Mouse (Mus musculus): ENCODE results near the gene H2afy2.

H2afy2 gene

DNA sequence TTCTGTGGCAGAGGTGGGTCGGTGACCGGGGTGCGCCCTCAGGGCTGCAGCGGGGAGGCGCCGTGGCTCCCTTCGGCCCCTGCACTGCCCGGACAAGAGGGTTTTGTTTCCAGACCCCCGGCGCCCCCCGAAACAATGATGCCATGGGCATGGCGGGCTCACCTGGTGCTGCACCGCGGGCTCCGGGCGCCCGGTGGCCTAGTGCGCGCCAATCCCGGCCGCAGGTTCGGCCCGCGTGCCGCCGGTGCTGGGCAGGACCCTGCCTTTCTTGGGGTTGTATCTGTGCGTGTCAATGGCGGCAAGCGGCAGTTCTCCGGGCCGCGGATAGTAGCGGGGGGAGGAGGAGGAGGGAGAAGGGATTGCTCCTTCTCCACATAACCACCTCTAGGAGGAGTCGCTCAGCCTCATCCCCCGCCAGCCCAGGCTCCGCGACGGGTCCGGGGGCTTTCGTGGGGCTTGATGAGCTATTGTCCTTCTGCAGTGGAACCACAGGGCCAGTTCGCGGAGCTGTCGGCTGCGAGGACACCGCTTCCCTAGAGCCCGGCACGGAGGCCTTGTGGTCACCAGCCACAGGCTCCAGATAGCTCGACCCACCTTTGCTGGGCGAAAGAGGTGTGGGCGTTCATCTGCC is at the start of gene H2afy2:
Gene H2afy2, minus strand, starts transcription at position 527 of the 631 bp plus-strand sequence.
- DNase-seq (ENCODE audit: low spot score) = peak; percentile 44

DNA sequence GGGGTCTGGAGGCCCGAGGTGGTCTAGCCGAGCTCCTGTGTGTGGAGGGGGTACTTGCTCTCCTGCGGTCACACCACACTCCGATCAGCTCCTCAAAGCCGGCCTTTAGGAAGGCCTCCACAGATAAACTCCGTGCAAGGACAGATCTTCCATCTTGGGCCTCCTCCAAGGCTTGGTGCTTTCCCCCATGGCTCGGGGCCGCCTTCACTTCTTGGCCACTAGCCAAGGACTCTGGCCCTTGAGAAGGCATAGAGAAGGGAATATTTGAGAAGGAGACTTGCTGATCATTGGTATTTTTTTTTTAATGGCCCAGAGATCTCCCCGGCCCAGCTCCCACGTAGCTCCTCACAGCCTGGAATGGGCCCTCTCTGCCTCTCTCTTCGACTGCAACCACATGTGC is 48.8 kb upstream of the H2afy2 start:
- no peak for DNase-seq (ENCODE audit: low spot score)

DNA sequence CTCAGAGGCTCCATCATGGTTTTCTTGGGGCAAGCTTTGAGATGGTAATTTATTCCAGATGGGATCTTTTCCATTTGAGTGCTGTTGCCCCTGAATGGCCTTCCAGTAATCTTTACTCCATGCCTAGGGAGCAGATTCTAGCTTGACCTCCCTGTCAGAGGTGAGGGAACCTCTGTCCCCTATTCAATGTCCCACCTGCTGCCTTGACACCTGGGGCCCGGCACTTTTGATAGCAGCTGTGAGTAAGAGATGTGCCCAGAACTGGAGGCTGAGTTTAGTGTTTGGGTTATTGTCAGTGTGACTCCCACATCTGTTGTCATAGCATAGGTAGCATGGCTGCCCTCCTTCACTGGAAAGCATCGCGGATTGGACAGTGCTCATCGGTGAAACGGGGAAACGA is 47.8 kb upstream of the H2afy2 start:
- no peak for DNase-seq (ENCODE audit: low spot score)

DNA sequence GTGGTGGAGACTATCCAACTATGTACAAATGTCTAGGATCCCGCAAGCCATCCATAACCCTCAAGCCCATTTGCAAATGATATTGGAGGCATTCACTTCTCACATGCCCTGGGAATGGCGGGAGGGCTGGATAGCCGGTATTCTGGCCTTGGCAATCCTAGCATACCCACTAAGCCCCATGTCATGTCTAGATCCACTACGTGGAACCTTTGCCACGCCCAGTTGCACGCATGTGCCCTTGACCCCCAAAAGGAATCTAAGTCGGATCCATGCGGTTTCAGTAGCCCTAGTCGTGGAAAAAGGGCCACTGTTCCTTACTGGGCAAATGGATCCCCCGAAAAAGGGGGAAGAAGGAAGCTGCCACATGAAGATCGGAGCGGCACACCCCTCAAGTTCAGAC is 47.3 kb upstream of the H2afy2 start:
- no peak for DNase-seq (ENCODE audit: low spot score)

DNA sequence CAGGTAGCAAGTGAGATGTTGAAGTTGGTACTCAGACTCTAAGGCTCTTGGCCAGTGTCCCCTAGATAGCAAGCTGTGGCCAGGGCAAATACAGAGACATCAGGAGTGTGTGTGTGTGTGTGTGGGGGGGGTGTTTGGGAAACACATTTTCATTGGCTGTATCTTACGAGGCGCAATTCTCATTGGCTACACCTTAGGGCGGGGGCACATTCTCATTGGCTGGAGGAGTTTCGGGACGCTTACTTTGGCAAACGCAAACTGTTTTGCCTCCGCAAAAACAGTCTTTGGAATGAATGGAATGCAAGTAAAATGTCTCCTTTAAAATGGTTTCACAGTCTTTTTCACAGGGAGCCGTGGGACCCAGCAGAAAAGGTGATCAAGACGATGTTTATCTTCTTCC is 46.9 kb upstream of the H2afy2 start:
- no peak for DNase-seq (ENCODE audit: low spot score)

DNA sequence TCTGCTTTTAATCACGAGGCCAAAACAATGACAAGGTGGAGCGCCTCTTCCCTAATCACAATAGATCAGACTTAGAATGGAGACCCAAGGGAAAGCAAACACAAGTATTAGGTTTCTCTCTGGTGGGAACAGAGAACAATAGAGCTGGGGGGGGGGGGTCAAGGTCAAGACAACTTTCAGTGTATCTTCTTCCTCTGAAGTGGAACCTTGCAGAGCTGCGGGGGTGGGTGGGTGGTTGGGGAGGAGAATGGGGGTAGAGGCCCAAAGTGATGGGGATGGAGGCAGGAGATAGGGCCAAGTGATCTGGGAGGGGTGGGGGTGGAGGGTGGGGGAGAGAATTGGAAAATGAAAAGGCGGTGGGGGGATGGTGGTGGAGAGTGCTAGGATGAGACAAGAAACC is 45.1 kb upstream of the H2afy2 start:
- no peak for DNase-seq (ENCODE audit: low spot score)

DNA sequence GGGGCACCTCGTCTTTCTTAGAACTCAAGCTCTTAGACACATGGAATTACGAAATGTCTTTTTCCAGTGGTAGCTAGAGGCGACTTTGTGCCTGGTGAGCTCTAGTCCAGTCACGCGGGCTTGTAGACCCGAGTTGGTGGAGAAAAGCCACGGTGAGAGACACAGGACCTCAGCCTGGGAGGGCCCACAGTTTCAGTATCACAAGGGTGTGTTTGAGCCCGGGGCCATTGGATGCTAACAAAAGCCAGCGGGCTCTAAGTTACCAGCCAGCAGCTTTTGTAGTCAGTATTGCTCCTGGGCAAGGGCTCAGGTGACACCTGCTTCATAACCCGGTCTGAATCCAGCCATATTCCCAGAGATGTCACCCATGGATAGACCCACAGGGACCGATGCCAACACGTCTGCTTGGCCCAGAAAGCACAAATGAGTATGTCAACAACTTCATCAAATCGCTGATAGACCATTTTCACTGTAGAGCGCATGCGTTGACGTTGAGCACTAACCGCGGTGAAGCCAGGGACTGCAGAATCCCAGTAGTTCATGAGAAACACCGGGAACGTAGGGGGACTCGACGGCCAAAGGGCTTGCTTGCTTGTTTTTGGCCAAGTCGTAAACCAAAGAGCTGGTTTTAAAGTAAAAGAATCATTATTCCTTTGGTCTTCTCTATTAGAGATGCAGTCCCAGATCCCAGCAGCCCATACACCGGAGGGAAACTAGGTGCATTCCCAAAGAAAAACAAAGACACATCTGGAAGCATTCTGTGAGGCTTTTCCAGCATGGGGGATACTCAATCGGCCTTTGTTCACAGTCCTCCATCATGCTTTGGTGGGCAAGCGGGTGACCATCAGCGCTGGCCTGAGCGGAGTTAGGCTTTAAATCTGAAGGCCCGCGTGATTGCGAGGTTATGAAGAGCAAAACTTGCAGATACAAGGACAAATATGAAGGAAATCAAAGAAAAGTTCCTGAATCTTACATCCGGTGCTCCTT is 44.3 kb upstream of the H2afy2 start:
- no peak for DNase-seq (ENCODE audit: low spot score)

DNA sequence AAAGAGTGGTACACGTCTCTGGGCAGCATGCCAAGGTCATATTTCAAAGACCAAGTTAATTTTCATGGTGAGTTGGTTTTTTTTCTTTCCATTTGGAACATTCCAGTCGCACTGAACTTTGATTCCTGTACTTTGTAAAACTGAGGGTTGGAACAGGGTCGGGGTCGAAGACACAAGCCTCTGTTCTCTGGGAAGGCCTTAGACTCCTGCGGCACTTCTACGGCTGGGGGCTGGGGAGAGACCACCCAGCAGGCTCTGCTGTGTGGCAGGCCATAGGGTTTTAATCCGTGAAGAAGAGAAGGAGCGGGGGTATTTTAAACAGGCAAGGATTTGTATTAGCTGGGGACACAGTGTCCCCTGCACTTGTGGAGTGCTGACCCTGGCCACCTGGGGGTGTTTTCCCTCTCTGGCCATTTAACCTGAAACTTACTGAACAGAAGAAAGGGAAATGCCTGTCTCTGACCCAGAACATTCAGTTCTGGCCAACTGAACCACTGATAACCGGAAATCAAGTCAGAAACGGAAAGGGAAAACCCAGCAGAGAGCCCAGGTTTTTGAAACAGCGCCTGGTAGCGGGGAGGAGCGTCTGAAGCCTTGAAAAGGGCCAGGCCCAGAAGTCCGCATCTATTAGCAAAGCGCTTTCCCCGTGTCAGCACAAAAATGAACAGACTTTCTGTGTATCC is 42.9 kb upstream of the H2afy2 start:
- DNase-seq (ENCODE audit: low spot score) = peak; percentile 17

DNA sequence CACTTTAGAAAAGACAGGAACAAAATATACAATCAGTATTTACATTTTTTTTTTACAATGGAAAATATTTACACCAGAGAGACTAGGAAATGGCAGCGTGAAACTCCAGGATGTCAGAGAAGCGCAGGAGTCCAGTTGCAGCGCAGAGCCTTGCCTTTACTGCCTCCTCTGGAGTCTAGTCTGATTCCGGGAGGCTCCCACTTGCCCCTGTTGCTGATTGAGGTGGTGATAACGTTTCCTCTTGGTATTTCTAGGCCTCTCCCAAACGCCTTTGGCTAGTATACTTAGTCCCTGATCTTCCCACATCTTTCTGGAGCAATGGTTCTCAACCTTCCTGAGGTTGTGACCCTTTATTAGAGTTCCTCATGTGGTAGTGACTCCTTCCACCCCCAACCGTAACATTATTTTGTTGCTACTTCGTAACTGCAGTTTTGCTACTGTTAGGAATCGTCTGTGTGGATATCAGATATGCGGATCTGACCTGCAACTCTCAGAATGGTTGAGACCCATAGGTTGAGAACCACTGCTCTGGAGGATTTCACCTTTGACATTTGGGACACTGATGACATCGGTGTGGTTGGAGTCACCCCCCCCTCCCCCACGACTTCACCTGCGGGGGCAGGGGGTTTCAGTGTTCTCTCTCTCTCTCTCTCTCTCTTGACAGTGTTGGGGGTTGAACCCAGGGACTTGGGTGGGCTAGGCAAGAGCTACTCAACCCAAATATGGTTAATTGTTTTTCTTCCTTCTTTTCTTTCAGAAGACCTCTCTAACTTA is 42.2 kb upstream of the H2afy2 start:
- DNase-seq (ENCODE audit: low spot score) = no peak

DNA sequence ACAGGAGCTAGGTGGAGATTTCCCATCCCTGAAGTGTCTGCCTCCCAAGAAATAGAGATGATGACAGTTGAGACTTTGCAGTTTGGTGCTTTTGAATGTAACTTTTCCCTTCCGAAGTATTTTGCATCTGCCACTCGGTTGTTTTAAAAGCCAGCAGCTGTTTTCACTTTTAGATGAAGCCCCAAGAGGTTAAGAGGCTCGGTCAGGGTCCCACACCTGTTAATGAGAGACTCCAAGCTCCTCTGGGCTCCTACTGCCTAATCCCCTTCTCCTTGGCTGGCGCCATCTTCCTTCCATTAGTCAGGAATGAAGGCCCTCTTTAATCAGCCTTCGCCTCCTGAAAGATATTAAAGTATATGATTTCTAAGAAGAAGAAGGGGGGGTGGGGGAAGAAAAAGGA is 41.6 kb upstream of the H2afy2 start:
- DNase-seq (ENCODE audit: low spot score) = no peak

DNA sequence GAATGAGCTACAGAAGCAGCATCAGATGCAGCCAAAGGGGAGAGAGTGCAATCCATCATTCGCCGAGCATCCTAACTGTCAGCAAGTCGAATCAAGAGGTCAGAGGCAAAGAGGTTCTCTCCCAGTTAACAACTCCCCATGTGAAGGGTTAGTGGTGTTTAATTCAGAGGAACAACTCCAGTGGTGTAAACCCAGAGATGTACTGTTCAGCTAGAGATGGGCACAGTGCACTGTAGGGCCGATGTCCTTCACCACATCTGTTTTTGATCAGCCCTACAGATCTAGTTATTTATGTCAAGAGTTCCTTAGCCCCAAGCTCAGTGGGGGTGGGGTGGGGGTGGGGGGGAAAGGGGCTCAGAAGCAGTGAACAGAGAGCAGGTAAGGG is 39.8 kb upstream of the H2afy2 start:
- no peak for DNase-seq (ENCODE audit: low spot score)

DNA sequence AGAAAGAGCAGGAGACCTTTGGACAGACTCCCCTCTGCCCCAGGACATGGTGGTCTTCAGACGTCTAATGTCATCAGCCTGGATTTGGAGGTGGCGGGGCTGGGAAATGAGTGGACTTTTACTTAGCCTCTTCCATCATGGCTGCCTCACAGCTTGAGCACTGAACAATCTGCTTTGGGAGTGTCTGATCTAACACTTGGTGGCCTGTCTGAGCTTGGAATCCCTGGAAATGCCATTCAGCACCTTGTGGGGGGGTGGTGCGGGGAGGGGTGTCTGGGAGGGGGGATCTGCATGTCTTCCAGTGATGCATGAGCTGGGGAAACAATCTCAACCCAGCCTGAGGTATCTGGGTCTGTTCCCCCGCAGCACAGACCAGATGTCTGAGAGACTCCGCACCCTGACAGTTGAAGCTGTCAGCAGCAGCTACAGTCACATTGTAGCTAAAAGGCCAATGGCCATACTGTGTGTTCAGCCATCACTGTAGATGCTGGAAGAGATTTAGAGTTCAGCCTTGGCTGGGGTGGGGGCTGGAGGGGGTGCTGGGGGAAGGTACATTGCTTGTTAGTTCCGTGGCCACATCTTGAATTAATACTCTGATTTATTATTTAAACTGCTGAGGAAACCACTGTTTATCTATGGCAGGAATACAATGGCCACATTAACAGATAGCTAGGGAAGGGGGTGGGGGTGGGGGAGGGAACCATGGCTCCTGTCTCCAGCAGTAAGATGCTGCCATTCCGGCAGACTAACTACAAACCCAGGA is 39.2 kb upstream of the H2afy2 start:
- no peak for DNase-seq (ENCODE audit: low spot score)

DNA sequence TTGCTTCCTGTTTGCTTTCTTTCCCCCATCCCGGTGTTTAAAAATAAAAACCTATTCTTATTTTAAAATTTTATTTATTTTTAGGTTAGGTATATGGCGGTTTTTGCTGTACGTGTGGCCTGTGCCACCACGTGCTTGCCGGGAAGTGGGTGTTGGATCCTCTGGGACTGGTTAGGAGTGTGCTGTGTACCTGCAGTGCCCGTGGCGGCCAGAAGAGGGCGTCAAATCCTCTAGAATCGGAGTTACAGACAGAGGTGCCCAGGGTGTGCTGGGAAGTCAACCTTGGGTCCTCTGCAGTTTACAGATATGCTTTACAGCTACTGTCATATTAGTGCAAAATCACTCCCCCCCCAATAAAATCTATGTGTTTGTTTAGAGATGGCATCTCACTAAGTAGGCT is 36.1 kb upstream of the H2afy2 start:
- DNase-seq (ENCODE audit: low spot score) = no peak

DNA sequence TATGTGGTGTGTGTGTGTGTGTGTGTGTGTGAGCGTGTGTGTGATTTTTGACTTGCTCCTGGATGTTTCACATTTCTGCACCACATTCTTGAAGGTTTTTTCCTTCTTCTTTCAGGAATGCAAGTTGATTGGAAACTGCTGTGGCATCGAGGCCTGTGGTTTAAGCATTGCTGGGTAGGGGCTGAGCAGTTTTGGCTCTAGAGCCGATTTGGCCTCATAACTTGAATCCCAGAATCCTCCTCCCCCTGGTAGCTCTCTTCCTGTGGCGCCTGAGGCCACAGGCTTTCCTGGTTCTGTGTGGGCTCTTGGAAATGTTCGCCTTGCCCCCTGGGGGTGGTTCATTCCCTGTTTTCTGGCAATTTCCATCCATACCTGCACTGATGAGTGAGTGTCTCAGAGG is 28.0 kb upstream of the H2afy2 start:
- no peak for DNase-seq (ENCODE audit: low spot score)

DNA sequence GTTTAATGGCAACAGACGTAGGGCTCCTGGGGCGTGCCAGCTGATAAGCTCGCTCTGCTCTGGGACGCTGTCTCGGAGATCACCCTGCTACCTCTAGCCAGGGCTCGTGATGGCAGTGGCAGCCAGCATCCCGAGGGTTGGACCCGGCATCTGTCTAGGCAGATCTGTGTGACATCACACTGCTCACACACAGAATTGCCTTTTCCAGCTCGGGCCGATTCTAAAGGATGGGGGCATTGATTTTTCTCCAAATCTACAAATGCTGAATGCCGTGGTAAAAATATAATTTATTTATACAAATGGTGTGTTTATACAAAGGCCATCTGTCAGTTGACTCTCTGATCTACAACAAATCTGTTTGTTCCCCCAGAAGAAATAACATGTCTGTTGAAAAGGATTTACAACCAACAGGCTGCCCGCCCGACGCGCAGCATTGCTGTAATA is 14.2 kb upstream of the H2afy2 start:
- DNase-seq (ENCODE audit: low spot score) = no peak

DNA sequence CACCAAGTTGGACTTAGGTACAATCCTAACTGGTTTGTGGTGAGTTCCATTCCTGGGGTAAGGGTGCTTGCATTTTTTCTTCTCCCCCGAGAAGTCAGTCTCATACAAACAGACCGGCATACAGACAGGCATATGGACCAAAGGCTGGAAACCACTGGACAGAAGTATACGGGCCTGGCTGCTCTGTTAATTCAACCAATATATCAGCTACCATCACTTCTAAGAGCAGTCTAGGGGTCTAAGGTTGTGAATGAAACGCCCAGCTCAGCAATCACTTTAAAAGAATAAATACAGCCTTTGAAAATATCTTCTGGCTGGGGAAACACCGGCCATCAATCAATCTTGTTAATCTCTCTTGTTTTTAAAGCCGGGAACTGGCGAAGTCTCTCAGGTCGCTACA is 11.5 kb upstream of the H2afy2 start:
- no peak for DNase-seq (ENCODE audit: low spot score)

DNA sequence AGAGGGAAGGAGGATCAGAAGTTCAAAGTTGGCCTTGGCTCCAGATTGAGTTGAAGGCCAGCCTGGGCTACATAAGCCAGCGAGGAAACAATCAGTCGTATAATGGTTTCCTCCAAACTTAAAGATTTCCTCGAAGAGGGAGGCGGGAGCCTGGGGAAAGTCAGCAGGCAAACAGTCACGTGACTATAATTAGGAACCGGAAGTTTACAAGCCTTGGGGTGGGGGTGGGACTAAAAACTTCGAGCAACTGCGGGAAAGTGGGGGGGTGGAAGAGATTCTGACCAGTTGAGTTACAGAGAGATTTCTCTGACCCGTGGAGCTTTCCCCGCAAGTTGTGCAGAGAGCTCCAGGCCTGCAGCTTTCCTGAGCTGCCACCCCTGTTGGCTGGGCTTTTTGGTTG is 11.0 kb upstream of the H2afy2 start:
- DNase-seq (ENCODE audit: low spot score) = no peak

DNA sequence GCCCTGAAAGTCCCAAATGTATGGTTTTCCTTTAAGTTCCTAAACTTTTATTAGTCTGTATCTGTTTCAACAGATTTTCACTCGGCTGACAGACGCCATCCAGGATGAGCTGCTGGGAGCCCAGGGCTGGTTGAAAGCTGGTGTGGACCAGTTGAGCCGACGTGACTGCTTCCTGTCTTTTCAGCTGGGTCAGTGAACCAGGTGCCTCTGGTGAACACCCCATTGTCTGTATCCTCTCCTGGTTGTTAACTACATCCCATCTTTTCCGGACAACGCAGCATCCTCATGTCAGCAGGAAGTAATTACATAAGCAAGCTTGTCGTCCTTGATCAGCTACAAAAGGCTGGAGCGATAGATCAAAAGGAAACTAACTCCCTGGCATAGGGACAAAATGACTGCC is 9.1 kb upstream of the H2afy2 start:
- no peak for DNase-seq (ENCODE audit: low spot score)

DNA sequence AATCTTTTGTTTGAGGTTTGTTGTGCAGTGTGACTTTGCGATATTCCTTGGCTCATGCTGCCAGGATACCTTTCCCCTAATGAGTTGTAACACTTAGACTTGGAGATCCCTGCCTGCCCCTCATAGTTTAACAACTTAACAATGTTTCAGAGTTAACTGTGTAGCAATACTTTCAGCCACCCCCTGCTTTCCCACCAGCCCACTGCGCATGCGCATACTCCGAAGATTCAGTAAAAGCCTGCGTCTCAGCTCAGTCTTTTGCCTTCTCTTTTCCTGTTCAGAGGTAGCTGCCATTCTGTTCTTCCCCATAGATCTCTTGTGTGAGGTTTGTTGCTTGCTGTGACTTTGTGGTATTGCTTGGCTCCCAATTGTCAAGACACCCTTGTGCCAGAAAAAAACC is 4.6 kb upstream of the H2afy2 start:
- DNase-seq (ENCODE audit: low spot score) = no peak

DNA sequence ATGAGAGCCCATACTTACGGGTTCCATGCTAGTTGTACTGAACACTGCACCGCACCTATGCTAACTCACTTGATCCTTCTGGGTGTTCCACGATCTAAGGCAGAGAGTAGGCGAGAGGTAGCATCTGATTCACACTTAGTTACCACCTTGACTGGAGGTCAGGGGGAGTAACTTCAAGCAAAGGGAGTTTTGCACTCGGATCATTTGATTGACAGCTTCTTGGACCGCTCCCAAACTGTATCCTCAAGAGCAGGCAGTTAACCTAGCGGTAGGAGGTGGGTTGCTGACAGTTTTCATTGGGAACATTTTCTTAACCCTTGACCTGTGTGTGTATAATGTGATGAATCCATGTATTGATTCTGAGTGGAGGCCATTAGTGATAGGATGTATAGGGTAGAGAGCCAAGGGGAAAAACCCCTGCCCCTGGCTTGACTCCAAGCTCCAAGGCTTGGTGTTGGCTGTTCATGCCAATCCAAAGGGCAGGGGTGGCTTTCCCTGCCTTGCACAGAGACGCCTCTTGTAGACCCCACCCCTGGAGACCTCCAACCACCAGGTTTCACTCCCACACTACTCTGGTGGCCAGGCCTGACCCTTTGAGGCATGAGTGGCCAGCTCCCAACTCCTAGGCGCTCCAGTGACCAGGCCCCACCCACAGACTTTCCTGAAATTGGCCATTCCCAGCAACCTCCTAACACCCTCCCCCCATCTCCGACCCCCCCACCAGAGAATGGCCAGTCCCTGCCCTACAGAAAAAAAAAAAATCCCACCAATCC is 3.8 kb upstream of the H2afy2 start:
- DNase-seq (ENCODE audit: low spot score) = no peak

DNA sequence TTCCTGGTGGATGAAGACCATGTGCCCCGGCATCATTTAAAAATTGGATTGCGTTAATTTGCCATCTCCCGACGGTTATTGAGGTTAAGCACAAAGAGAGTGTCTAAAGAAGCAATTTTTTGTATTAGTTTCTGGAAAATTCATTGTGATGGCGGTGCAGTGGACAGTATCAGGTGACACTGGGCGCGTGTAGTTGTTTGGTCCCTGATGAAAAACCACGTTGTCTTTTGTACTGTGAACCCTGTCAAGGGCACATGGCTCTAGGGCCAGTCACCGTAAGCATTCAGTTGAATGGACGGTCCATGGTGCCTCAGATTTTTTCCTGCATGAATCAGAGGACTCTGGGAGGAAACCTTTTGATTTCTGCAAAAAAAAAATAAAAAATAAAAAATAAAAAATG is 467 bp upstream of the H2afy2 start:
- DNase-seq (ENCODE audit: low spot score) = no peak

All from lung, postnatal 25 days (tissue).